Mouse (Mus musculus) hindbrain, embryonic 14.5 days (tissue): Measurements from ENCODE around the gene Ankrd36. TPM values are rescaled to one million over a fixed set of nuclear protein-coding genes. Genes with fewer than 3 reads are reported as not detected.
"Not testable (repeated sequence)": the region's sequence is repeated elsewhere in the genome, so short reads cannot be mapped to it uniquely, and the experiment has no call there.

Source experiments
- ATAC-seq: fragments of 200-750 bp; cut with Nextera tagmentation; 2 replicates; pipeline ENCODE4 v1.8.0; 2017; ENCODE audit warnings: moderate number of reproducible peaks, mild to moderate bottlenecking, moderate TSS enrichment, moderate library complexity; ENCODE audit not compliant: low FRiP score
- DNase-seq: peaks from one replicate; pipeline ENCODE4 v3.0.0-alpha.2; 2015; ENCODE audit warnings: low spot score
- H3K27ac ChIP-seq: fragments of 300-500 bp; sonication (generic); 2 replicates; pipeline ENCODE4 v1.5.1; 2014; ENCODE audit warnings: mild to moderate bottlenecking, moderate library complexity
- H3K27me3 ChIP-seq: fragments of 300-500 bp; sonication (generic); 2 replicates; pipeline ENCODE4 v1.6.1; 2014; ENCODE audit warnings: mild to moderate bottlenecking, low read length, mixed read lengths; ENCODE audit not compliant: control insufficient read depth, insufficient read depth
- H3K36me3 ChIP-seq: fragments of 300-500 bp; sonication (generic); replicated peaks from 2 replicates; pipeline ENCODE4 v1.6.1; 2014; ENCODE audit not compliant: control insufficient read depth, insufficient read depth
- H3K4me1 ChIP-seq: fragments of 300-500 bp; sonication (generic); replicated peaks from 2 replicates; pipeline ENCODE4 v1.6.1; 2014; ENCODE audit warnings: antibody characterized with exemption, low read length, mixed read lengths; ENCODE audit not compliant: control insufficient read depth, insufficient read depth
- H3K4me2 ChIP-seq: fragments of 300-500 bp; sonication (generic); replicated peaks from 2 replicates; pipeline ENCODE4 v1.6.1; 2014; ENCODE audit warnings: mild to moderate bottlenecking, moderate library complexity
- H3K4me3 ChIP-seq: fragments of 300-500 bp; sonication (generic); replicated peaks from 2 replicates; pipeline ENCODE4 v1.5.1; 2014; ENCODE audit warnings: mild to moderate bottlenecking, low read length
- H3K9ac ChIP-seq: fragments of 300-500 bp; sonication (generic); 2 replicates; pipeline ENCODE4 v1.6.1; 2014
- H3K9me3 ChIP-seq: fragments of 300-500 bp; sonication (generic); 2 replicates; pipeline ENCODE4 v1.6.1; 2016; ENCODE audit warnings: low read length; ENCODE audit not compliant: control insufficient read depth
- WGBS: fragments of 180-500 bp; shearing (Covaris S2); extraction: QIAGEN DNeasy Blood & Tissue Kit; methylation state at CpG from one replicate; pipeline ENCODE4 v1.1.7; 2014; 5-methylcytosine and 5-hydroxymethylcytosine counted together
- polyA plus RNA-seq: library from polyadenylated mRNA; unstranded; fragments of >200 nt; fragmentation: Nextera tagmentation; extraction: Ambion mirVana; gene quantifications from 2 replicates; pipeline ENCODE4 v1.2.1, GENCODE M21; 2014

Ankrd36 gene
- polyA plus RNA-seq, 1 experiment from 2014 or later, result not detected

GRCm38 (mm10) chr11:5605421-5605820 is 35.9 kb downstream of the Ankrd36 start:
- ATAC-seq, result no peak
- 95% methylated on average over 3 of the region's 3 CpGs for WGBS
- H3K36me3 ChIP-seq, result no peaks in the 10 kb centered on the region
- no peak overlapping the region for H3K9ac ChIP-seq
- no peak overlapping the region for H3K4me2 ChIP-seq
- no peaks in the 10 kb centered on the region for H3K4me1 ChIP-seq
- DNase-seq, result no peak
- H3K9me3 ChIP-seq, result peaks cover 5% of the 10 kb centered on the region; the same call in 1 of the 2 replicates
- H3K4me3 ChIP-seq, result no peak overlapping the region
- no peaks in the 10 kb centered on the region for H3K27me3 ChIP-seq
- H3K27ac ChIP-seq, result no peak overlapping the region

DNA sequence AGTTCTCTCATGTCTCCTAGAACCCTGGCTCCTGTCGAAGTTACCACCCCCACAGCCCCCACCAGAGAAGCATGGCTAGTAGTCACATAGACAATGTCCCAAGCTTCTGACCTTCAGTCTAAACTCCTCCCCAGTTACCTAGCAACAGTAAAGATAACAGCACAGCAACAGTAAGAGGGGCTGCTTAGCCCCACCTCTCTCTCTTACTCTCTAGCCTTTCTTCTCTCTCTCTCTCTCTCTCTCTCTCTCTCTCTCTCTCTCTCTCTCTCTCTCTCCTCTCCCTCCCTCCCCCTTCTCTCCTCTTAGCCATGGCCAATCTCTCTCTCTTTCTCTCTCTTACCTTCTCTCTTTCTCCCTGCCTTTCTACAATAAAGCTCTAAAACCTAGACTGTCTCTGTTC is 42.4 kb downstream of the Ankrd36 start:
- H3K9ac ChIP-seq, DNase-seq, H3K36me3 ChIP-seq, H3K27ac ChIP-seq, H3K9me3 ChIP-seq, H3K4me3 ChIP-seq, H3K27me3 ChIP-seq, ATAC-seq, H3K4me2 ChIP-seq, H3K4me1 ChIP-seq: not testable (repeated sequence)
- WGBS, result 72% methylated on average over 1 of the region's 1 CpGs

DNA sequence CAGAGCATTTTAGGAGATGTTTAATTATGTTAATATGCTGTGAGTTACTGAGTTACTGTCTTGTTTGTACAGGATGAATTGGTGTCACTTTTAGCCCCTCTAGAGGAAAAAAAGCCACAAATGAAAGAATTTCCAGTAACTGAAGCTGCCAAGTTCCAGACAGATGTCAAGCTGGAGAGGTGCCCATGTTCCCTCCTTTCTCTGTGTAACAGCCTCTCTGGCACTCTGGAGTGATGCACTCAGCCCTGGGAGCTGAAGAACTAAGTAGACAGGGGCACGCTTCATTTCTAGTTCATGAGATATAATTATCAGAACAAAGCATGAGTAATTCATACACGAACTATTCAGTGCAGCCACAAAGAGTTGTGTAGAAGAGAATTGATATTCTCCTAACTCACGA is 45.0 kb downstream of the Ankrd36 start:
- WGBS, result 66% methylated on average over 3 of the region's 3 CpGs

GRCm38 (mm10) chr11:5625101-5625500 is 55.6 kb downstream of the Ankrd36 start:
- Histone ChIP-seq H3K36me3 (no peaks in the 10 kb centered on the region), H3K9me3 (no peaks in the 10 kb centered on the region), H3K4me3 (no peak overlapping the region), H3K4me2 (no peak overlapping the region), H3K9ac (no peak overlapping the region), H3K27me3 (no peaks in the 10 kb centered on the region), H3K27ac (no peak overlapping the region), H3K4me1 (no peaks in the 10 kb centered on the region)
- DNase-seq (no peak), ATAC-seq (no peak)
- 83% methylated on average over 4 of the region's 4 CpGs for WGBS

More for the DNA sequence above, 45.0 kb downstream of the Ankrd36 start:
- Histone ChIP-seq H3K4me2 (no peak overlapping the region), H3K9ac (no peak overlapping the region), H3K9me3 (peaks cover 7% of the 10 kb centered on the region; the same call in 1 of the 2 replicates), H3K4me1 (no peaks in the 10 kb centered on the region), H3K4me3 (no peak overlapping the region), H3K36me3 (no peaks in the 10 kb centered on the region), H3K27me3 (no peaks in the 10 kb centered on the region), H3K27ac (no peak overlapping the region)
- no peak for ATAC-seq
- DNase-seq, result peak; percentile 64

GRCm38 (mm10) chr11:5629033-5629432 is 59.5 kb downstream of the Ankrd36 start:
- ATAC-seq, result no peak

DNA sequence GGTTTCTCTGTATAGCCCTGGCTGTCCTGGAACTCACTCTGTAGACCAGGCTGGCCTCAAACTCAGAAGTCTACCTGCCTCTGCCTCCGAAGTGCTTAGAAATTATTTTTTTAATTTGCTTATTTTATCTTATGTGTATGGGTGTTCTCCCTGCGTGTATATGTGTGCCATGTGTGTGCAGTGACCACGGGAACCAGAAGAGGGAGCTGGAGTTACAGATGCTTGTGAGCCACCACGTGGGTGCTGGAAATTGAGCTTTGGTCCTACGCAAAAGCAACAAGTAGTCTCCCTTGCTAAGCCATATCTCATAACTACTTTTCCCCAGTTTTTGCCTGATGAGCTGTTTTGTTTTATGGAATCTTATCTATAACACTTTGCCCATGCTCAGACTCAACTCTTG is 73.6 kb downstream of the Ankrd36 start:
- Histone ChIP-seq H3K9ac (no peak overlapping the region), H3K4me3 (no peak overlapping the region), H3K4me2 (no peak overlapping the region), H3K27me3 (no peaks in the 10 kb centered on the region), H3K27ac (no peak overlapping the region), H3K9me3 (no peaks in the 10 kb centered on the region), H3K36me3 (no peaks in the 10 kb centered on the region), H3K4me1 (no peaks in the 10 kb centered on the region)
- ATAC-seq, result no peak
- WGBS, result 83% methylated on average over 5 of the region's 5 CpGs
- DNase-seq, result no peak

More at GRCm38 (mm10) chr11:5629033-5629432, 59.5 kb downstream of the Ankrd36 start:
- Histone ChIP-seq H3K27me3 (no peaks in the 10 kb centered on the region), H3K4me2 (no peak overlapping the region), H3K4me1 (no peaks in the 10 kb centered on the region), H3K4me3 (no peak overlapping the region), H3K9ac (no peak overlapping the region), H3K27ac (no peak overlapping the region), H3K9me3 (no peaks in the 10 kb centered on the region), H3K36me3 (no peaks in the 10 kb centered on the region)
- WGBS, result 21% methylated on average over 15 of the region's 15 CpGs
- DNase-seq, result peak; percentile 64

GRCm38 (mm10) chr11:5650321-5650720 is 80.8 kb downstream of the Ankrd36 start:
- DNase-seq (no peak), ATAC-seq (no peak)
- no peaks in the 10 kb centered on the region for H3K4me1 ChIP-seq

GRCm38 (mm10) chr11:5682541-5682940 is 113.1 kb downstream of the Ankrd36 start:
- Histone ChIP-seq H3K4me3 (no peak overlapping the region), H3K27me3 (no peaks in the 10 kb centered on the region), H3K36me3 (no peaks in the 10 kb centered on the region), H3K4me2 (no peak overlapping the region), H3K4me1 (no peaks in the 10 kb centered on the region), H3K27ac (no peak overlapping the region), H3K9me3 (no peaks in the 10 kb centered on the region), H3K9ac (no peak overlapping the region)
- DNase-seq (no peak), ATAC-seq (no peak)
- 73% methylated on average over 6 of the region's 6 CpGs for WGBS

More at GRCm38 (mm10) chr11:5650321-5650720, 80.8 kb downstream of the Ankrd36 start:
- Histone ChIP-seq H3K9me3 (no peaks in the 10 kb centered on the region), H3K9ac (no peak overlapping the region), H3K27ac (no peak overlapping the region), H3K36me3 (no peaks in the 10 kb centered on the region), H3K4me2 (no peak overlapping the region), H3K4me3 (no peak overlapping the region), H3K27me3 (no peaks in the 10 kb centered on the region)
- 65% methylated on average over 7 of the region's 7 CpGs for WGBS

GRCm38 (mm10) chr11:5684283-5684682 is 114.8 kb downstream of the Ankrd36 start:
- WGBS, result 41% methylated on average over 7 of the region's 7 CpGs
- Histone ChIP-seq H3K4me1 (no peaks in the 10 kb centered on the region), H3K36me3 (no peaks in the 10 kb centered on the region), H3K9ac (no peak overlapping the region), H3K27me3 (no peaks in the 10 kb centered on the region), H3K4me3 (no peak overlapping the region), H3K4me2 (no peak overlapping the region), H3K27ac (no peak overlapping the region), H3K9me3 (no peaks in the 10 kb centered on the region)
- no peak for DNase-seq
- no peak for ATAC-seq

- Histone ChIP-seq H3K9me3 (no peaks in the 10 kb centered on the region), H3K4me2 (no peak overlapping the region), H3K9ac (no peak overlapping the region), H3K27ac (no peak overlapping the region), H3K27me3 (no peaks in the 10 kb centered on the region), H3K4me1 (no peaks in the 10 kb centered on the region), H3K4me3 (no peak overlapping the region), H3K36me3 (no peaks in the 10 kb centered on the region)
- peak; percentile 28 for DNase-seq
- ATAC-seq, result no peak
- WGBS, result 36% methylated on average over 7 of the region's 7 CpGs
Observed at GRCm38 (mm10) chr11:5691775-5692174, 122.3 kb downstream of the Ankrd36 start.
